Mouse (Mus musculus) bone marrow macrophage, adult 2 months (primary cell): ENCODE measurements at regions not wholly inside any gene's neighbourhood (a gene's known extent, or its start where the extent isn't known, plus 50 kb on each side); places are given as distances from the start of the nearest gene placed in this dataset.

Experiments
- CTCF ChIP-seq: IDR thresholded peaks from 2 replicates; pipeline ENCODE4 v1.5.1; 2012; ENCODE audit warnings: low read depth, mild to moderate bottlenecking, low read length, moderate library complexity
- POLR2A ChIP-seq: IDR thresholded peaks from 2 replicates; pipeline ENCODE4 v1.6.1; 2012; ENCODE audit warnings: mild to moderate bottlenecking, low read depth, low read length, borderline replicate concordance

GRCm38 (mm10) chr4:87386835-87387234, 156.6 kb upstream of the Slc24a2 start:
- TF ChIP-seq CTCF = no peak
- TF ChIP-seq POLR2A = no peak
